Mouse (Mus musculus) neural tube, embryonic 15.5 days (tissue): Measurements from ENCODE around the gene Zfp740. TPM values are rescaled to one million over a fixed set of nuclear protein-coding genes. Genes with fewer than 3 reads are reported as not detected.

Source experiments
- ATAC-seq: fragments of 200-750 bp; cut with Nextera tagmentation; 2 replicates; pipeline ENCODE4 v1.8.0; 2017; ENCODE audit warnings: mild to moderate bottlenecking, moderate TSS enrichment, moderate library complexity; ENCODE audit not compliant: low FRiP score
- H3K27ac ChIP-seq: fragments of 300-500 bp; sonication (generic); replicated peaks from 2 replicates; pipeline ENCODE4 v1.5.1; 2015; ENCODE audit warnings: mild to moderate bottlenecking, inconsistent platforms
- H3K27me3 ChIP-seq: fragments of 300-500 bp; sonication (generic); replicated peaks from 2 replicates; pipeline ENCODE4 v1.6.1; 2015; ENCODE audit warnings: inconsistent platforms
- H3K36me3 ChIP-seq: fragments of 300-500 bp; sonication (generic); 2 replicates; pipeline ENCODE4 v1.6.1; 2015; ENCODE audit warnings: inconsistent platforms
- H3K4me1 ChIP-seq: fragments of 300-500 bp; sonication (generic); 2 replicates; pipeline ENCODE4 v1.6.1; 2015; ENCODE audit warnings: inconsistent platforms
- H3K4me2 ChIP-seq: fragments of 300-500 bp; sonication (generic); 2 replicates; pipeline ENCODE4 v1.6.1; 2015; ENCODE audit warnings: inconsistent platforms, mild to moderate bottlenecking, moderate library complexity
- H3K4me3 ChIP-seq: fragments of 300-500 bp; sonication (generic); replicated peaks from 2 replicates; pipeline ENCODE4 v1.5.1; 2015; ENCODE audit warnings: mild to moderate bottlenecking, inconsistent platforms
- H3K9ac ChIP-seq: fragments of 300-500 bp; sonication (generic); replicated peaks from 2 replicates; pipeline ENCODE4 v1.6.1; 2015; ENCODE audit warnings: mild to moderate bottlenecking, inconsistent platforms
- H3K9me3 ChIP-seq: fragments of 300-500 bp; sonication (generic); replicated peaks from 2 replicates; pipeline ENCODE4 v1.6.1; 2016; ENCODE audit warnings: inconsistent platforms
- WGBS: fragments of 180-500 bp; shearing (Covaris S2); methylation state at CpG from one replicate; pipeline ENCODE4 v1.1.7; 2015; ENCODE audit warnings: mixed read lengths; 5-methylcytosine and 5-hydroxymethylcytosine counted together
- polyA plus RNA-seq: library from polyadenylated mRNA; unstranded; fragments of >200 nt; fragmentation: Nextera tagmentation; extraction: Ambion mirVana; gene quantifications from 2 replicates; pipeline ENCODE4 v1.2.1, GENCODE M21; 2015

Zfp740 gene
- polyA plus RNA-seq, 1 experiment from 2014 or later = 45.1 TPM

DNA sequence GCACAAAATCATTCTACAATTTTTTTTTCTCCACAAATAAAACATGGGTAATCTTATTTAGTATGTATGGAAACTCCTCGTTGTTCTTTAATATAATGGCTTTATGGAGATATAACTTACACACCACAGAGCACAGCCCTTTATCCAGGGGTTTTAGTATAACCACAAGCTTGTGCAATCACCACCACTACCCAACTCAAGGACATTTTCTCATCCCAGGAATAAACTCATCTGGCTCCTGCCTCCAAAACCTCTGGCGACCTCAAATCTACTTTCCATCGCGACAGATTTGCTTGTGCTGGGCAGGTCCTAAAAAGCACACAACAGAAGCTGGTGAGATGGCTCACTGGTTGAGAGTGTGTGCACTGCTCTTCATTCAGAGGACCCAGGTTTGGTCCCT lies 9.4 kb upstream of the Zfp740 start:
- WGBS = 82% methylated on average over 4 of the region's 4 CpGs
- H3K4me1 ChIP-seq = no peaks in the 10 kb centered on the region

DNA sequence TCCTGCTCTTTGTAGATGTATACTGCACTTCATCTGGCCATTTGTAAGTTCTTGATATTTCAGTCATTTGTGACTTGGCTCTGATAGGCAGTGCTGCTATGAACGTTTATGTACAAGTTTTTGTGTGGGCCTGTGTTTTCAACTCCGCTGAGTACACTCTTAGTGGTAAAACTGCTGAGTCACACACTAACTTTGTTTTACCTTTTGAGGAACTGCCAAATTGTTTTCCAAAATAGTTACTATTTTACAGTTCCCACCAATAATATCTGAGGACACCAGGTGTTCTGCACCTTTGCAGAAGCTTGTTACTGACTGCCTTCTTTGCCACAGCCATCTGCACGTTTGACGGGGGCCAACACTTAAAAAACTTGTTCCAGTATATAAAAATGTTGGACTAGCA lies 8.6 kb upstream of the Zfp740 start:
- no peak for ATAC-seq
- Histone ChIP-seq H3K27ac (no peak overlapping the region), H3K36me3 (no peaks in the 10 kb centered on the region), H3K4me1 (no peaks in the 10 kb centered on the region), H3K27me3 (no peaks in the 10 kb centered on the region), H3K4me2 (no peak overlapping the region), H3K9ac (no peak overlapping the region), H3K9me3 (no peaks in the 10 kb centered on the region), H3K4me3 (no peak overlapping the region)
- WGBS = 91% methylated on average over 4 of the region's 4 CpGs

More for the DNA sequence above, 9.4 kb upstream of the Zfp740 start:
- H3K4me3 ChIP-seq = no peak overlapping the region
- ATAC-seq = no peak
- no peak overlapping the region for H3K9ac ChIP-seq
- no peak overlapping the region for H3K27ac ChIP-seq
- no peaks in the 10 kb centered on the region for H3K36me3 ChIP-seq
- H3K9me3 ChIP-seq = no peaks in the 10 kb centered on the region
- no peak overlapping the region for H3K4me2 ChIP-seq
- H3K27me3 ChIP-seq = no peaks in the 10 kb centered on the region

DNA sequence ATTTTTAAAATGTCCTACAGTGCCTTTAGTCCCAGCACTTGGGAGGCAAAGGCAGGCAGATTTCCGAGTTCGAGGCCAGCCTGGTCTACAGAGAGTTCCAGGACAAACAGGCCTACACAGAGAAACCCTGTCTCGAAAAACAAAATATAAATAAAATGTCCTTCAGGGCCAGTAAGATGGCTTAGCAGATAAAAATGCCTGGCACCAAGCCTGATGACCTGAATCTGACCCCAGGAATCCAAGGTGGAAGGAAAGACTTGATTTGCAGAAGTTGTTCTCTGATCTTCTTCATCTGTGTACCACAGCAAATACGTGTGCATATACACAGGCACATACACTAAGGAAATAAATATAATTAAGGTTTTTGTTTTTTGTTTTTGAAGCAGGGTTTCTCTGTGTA lies 7.7 kb upstream of the Zfp740 start:
- H3K27ac ChIP-seq = no peak overlapping the region
- no peak overlapping the region for H3K4me3 ChIP-seq
- H3K4me1 ChIP-seq = no peaks in the 10 kb centered on the region
- H3K27me3 ChIP-seq = no peaks in the 10 kb centered on the region
- no peak overlapping the region for H3K4me2 ChIP-seq
- ATAC-seq = no peak
- H3K9ac ChIP-seq = no peak overlapping the region
- no peaks in the 10 kb centered on the region for H3K9me3 ChIP-seq
- 81% methylated on average over 4 of the region's 4 CpGs for WGBS
- no peaks in the 10 kb centered on the region for H3K36me3 ChIP-seq

DNA sequence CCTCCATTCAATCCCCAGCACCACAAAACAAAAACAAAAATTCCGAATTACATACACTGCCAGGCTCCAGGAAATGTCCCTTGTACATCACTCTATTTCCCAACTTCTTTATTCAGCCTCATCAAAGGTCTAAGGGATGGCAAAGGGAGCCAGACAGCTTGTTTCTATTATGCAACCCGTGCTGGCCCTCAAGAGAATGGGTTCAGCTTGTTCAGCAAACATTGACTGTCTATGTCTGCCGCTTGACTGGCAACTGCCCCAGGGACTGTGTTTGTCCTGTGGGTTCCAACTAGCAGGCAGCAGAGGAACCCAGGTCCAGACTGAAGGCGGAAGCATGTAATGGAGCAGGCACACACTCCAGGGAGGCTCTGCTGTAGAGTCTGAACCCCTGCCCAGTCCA lies 4.2 kb upstream of the Zfp740 start:
- H3K9me3 ChIP-seq = no peaks in the 10 kb centered on the region
- WGBS = 82% methylated on average over 4 of the region's 4 CpGs

DNA sequence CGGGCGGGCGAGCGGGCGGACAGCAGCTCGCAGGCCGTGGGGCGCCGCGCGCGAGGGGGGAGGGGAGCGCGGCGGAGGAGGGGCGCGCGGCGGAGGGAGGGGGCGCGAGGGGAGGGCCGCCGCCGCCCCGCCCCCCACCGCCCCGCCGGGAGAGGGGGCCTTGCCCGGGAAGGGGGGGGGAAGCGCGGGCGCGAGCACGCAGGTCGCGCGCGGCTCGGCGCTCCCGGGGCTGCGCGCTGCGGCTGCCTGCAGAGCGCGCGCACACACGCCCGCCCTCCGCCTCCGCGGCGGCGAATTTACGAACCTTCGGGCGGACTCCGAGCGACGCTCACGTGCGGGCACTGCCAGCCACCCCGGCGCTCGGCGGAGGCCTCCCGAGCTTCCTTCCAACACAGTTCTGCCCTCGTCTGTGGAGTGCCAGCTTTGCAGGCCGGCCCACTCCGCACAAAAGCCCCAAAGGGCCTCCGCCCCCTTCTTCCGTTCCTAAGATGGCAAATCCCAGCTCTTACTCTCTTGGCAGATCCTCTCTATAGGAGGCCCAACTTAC lies 859 bp downstream of the Zfp740 start:
- H3K4me1 ChIP-seq = peaks cover 53% of the 10 kb centered on the region
- no peaks in the 10 kb centered on the region for H3K9me3 ChIP-seq
- H3K9ac ChIP-seq = peak overlapping the region; percentile 87
- WGBS = under 1% methylated on average over 22 of the region's 72 CpGs
- peak; percentile 43 for ATAC-seq
- H3K4me2 ChIP-seq = peak overlapping the region; percentile 65
- peaks cover 20% of the 10 kb centered on the region for H3K36me3 ChIP-seq
- H3K27me3 ChIP-seq = no peaks in the 10 kb centered on the region
- peak overlapping the region; percentile 99 for H3K27ac ChIP-seq
- peak overlapping the region; percentile 82 for H3K4me3 ChIP-seq

More for the DNA sequence above, 4.2 kb upstream of the Zfp740 start:
- Histone ChIP-seq H3K27ac (no peak overlapping the region), H3K27me3 (no peaks in the 10 kb centered on the region), H3K9ac (no peak overlapping the region), H3K4me1 (peaks cover 9% of the 10 kb centered on the region), H3K36me3 (no peaks in the 10 kb centered on the region), H3K4me2 (no peak overlapping the region), H3K4me3 (no peak overlapping the region)
- no peak for ATAC-seq

DNA sequence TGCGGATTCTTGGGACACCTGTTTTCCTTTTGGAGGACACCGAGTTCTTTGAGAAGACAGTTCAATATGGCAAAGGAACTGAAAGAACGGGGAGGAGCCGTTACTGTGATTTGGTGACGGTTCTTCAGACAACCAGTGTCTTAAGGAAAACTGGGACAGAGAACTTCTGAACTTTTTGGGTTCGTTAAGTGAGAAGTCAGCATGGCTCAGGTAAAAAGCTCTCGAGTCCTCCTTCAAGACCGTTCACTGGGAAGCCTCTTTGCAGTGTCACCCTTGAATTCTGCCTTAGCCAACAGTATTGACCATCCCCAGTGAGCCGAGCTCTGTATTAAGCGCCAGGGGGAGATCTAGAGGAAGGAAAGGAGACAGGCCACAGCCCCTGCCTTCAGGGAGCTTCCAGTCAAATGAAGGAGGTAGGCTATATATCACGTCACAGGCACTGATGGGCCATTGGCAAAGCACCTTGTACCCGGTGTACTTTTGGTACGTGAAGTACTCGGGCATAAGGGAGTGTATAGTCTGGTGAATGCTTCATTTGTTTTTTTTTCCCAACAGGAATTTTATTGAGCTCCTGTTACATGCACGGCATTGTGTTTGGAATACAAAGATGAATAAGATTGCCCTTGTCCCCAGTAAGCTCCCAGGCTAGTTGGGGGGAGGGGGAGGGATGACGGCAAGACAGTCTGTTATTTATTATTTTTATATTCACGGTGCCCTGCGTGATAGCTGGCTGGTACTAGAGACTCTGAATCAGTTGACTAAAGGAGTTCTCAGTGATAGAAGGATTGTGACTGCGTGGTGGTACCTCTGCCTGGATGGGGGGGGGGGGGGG lies 1.8 kb downstream of the Zfp740 start, which contains the start of gene Csad:
Gene Csad (minus strand): TSS at position 51 of the 832 bp plus-strand sequence.
- Histone ChIP-seq H3K27ac (peak within 1 kb of the TSS; percentile 99), H3K9ac (peak within 1 kb of the TSS; percentile 87), H3K4me2 (peak within 1 kb of the TSS; percentile 65), H3K27me3 (no peaks in the 10 kb centered on the region), H3K9me3 (no peaks in the 10 kb centered on the region), H3K36me3 (peaks cover 30% of the 10 kb centered on the region), H3K4me1 (peaks cover 53% of the 10 kb centered on the region), H3K4me3 (peak within 1 kb of the TSS; percentile 82)
- ATAC-seq = no peak
- WGBS = 45% methylated on average over 19 of the region's 19 CpGs

DNA sequence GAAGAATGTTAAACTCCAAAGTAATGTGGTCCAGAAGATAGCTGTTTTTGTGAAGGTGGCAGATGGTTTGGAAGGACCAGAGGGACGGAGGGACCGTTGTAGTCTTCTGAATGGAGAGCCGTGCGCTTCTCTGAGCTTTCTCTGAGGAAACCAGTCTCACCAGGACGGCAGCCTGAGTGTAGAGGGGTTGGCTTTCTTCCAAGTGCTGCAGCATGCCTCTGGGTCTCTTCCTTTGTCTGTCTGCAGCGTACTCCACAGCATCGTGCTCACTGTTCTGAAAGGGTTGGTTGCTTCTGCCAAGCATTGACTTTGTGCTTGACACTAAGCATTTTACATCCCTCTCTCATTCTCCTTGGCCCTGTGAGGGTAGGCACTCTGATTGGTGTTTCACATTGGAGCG lies 2.7 kb downstream of the Zfp740 start:
- Histone ChIP-seq H3K27ac (peak overlapping the region; percentile 99), H3K4me1 (peaks cover 53% of the 10 kb centered on the region), H3K9ac (peak overlapping the region; percentile 87), H3K27me3 (no peaks in the 10 kb centered on the region), H3K9me3 (no peaks in the 10 kb centered on the region), H3K36me3 (peaks cover 39% of the 10 kb centered on the region), H3K4me3 (peak overlapping the region; percentile 82), H3K4me2 (peak overlapping the region; percentile 65)
- ATAC-seq = peak; percentile 19; the same call in 1 of the 2 replicates
- 30% methylated on average over 8 of the region's 8 CpGs for WGBS

DNA sequence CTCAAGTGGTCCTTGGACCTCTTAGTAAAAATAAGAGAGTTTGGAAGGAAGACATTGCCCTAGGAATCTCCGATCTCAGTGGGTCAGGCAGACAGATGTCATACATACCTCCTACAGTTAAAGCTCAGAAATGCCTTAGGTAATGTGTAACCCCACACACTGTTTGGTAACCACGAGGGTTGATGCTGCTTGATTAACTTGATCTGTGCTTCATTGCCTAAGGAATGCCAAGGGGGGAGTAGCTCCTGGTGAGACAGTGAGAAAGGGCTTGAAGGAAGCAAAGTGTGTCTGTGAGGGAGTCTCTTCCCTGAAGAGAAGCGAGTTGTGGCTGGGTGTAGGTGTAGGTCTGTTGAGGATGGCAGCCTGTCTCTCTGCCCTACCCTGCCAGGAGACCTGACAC lies 4.3 kb downstream of the Zfp740 start:
- peak overlapping the region; percentile 32; the same call in 1 of the 2 replicates for H3K9ac ChIP-seq
- no peaks in the 10 kb centered on the region for H3K27me3 ChIP-seq
- peaks cover 49% of the 10 kb centered on the region for H3K4me1 ChIP-seq
- no peak for ATAC-seq
- no peak overlapping the region for H3K4me3 ChIP-seq
- 74% methylated on average over 3 of the region's 3 CpGs for WGBS
- no peaks in the 10 kb centered on the region for H3K9me3 ChIP-seq
- H3K27ac ChIP-seq = no peak overlapping the region
- H3K4me2 ChIP-seq = peak overlapping the region; percentile 3; the same call in 1 of the 2 replicates
- H3K36me3 ChIP-seq = peaks cover 49% of the 10 kb centered on the region

DNA sequence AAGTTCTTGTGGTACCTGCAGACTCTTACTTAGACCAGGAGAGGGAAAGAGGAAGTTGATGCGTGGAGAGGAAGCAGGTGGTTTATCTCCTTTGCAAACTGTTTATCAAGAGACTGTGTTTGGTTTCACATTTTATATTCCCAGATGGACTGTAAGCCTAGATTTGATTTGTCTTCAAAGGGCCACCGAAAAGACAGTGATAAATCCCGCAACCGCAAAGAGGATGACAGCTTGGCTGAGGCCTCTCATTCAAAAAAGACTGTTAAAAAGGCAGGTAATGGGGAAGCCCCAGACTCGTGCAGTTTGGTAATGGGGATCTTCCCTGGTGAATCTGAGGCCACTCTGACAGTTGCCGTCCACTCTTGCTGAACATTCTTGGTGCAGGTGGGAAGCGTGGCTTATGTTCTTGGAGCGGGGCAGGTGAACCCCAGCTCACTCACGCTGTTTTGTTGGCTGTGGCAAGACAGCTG lies 5.1 kb downstream of the Zfp740 start:
- Histone ChIP-seq H3K4me2 (no peak overlapping the region), H3K9me3 (no peaks in the 10 kb centered on the region), H3K4me3 (no peak overlapping the region), H3K9ac (no peak overlapping the region), H3K27me3 (no peaks in the 10 kb centered on the region), H3K4me1 (peaks cover 44% of the 10 kb centered on the region), H3K27ac (no peak overlapping the region), H3K36me3 (peaks cover 57% of the 10 kb centered on the region)
- no peak for ATAC-seq
- 80% methylated on average over 9 of the region's 9 CpGs for WGBS

DNA sequence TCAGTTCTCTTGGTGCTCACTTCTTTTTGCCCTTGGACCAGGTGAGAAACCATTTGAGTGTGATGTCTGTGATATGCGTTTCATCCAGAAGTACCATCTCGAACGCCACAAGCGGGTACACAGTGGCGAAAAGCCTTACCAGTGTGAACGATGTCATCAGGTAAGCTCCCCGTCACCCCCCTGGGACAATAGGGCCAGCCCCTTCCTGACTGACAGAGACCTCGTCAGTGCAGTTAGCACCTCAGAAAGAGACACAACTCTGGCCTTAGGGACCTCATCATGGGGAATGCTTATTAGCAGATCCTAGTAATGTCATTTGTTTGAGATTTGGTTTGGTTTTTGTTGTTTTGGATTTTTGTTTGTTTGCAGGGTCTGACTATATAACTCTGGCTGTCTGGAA lies 6.1 kb downstream of the Zfp740 start:
- no peak overlapping the region for H3K9ac ChIP-seq
- 91% methylated on average over 8 of the region's 8 CpGs for WGBS
- peaks cover 66% of the 10 kb centered on the region for H3K36me3 ChIP-seq
- H3K27ac ChIP-seq = no peak overlapping the region
- ATAC-seq = no peak
- no peak overlapping the region for H3K4me2 ChIP-seq
- peaks cover 43% of the 10 kb centered on the region for H3K4me1 ChIP-seq
- H3K9me3 ChIP-seq = no peaks in the 10 kb centered on the region
- no peaks in the 10 kb centered on the region for H3K27me3 ChIP-seq
- no peak overlapping the region for H3K4me3 ChIP-seq

DNA sequence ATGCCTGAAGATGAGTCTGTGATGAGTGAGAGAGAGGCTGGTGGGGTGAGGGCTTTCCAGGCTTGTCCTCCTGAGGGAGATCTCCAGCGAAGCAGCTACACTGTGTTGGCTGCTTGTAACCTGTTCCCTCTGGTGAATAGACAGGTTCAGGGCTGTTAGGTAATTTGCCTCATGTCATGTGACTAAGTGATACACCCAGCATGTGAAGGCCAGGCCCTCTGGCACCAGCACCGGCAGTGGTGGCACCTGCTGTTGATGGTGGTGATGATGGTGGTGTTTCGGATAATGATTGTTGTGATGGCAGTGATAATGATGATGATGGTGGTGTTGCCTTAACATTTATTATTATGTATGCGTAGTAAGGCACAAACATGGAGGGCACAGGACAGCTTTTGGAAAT lies 7.8 kb downstream of the Zfp740 start:
- Histone ChIP-seq H3K4me3 (no peak overlapping the region), H3K27me3 (no peaks in the 10 kb centered on the region), H3K27ac (no peak overlapping the region), H3K36me3 (peaks cover 77% of the 10 kb centered on the region), H3K9me3 (no peaks in the 10 kb centered on the region), H3K4me2 (no peak overlapping the region), H3K4me1 (peaks cover 26% of the 10 kb centered on the region), H3K9ac (no peak overlapping the region)
- 90% methylated on average over 4 of the region's 4 CpGs for WGBS
- ATAC-seq = no peak

DNA sequence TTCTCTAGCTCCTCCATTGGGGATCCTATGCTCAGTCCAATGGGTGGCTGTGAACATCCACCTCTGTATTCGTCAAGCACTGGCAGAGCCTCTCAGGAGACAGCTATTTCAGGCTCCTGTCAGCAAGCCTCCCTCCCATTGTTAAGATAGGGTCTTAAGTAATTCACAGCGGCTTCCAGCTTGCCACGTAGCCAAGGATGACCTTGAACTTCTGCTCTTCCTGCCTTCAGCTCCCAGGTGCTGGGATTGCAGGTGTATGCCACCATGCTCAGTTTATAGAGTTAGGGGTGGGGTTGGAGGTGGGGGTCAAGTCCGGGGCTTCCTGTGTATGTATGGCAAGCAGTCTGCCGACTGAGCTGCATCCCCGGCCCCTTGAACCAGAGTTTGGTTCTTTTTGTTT lies 8.8 kb downstream of the Zfp740 start:
- no peak for ATAC-seq
- Histone ChIP-seq H3K9me3 (no peaks in the 10 kb centered on the region), H3K27ac (no peak overlapping the region), H3K4me1 (peaks cover 16% of the 10 kb centered on the region), H3K9ac (no peak overlapping the region), H3K4me2 (no peak overlapping the region), H3K4me3 (no peak overlapping the region), H3K36me3 (peaks cover 87% of the 10 kb centered on the region), H3K27me3 (no peaks in the 10 kb centered on the region)
- WGBS = 84% methylated on average over 6 of the region's 6 CpGs
